Mouse (Mus musculus) liver, embryonic 11.5 days (tissue): Measurements from ENCODE around the gene Col6a3. TPM values are rescaled to one million over a fixed set of nuclear protein-coding genes. Genes with fewer than 3 reads are reported as not detected.
A peak's percentile ranks its signal among the peaks of the same experiment; 100 is the strongest.

Experiments used
- ATAC-seq: fragments of 200-750 bp; cut with Nextera tagmentation; replicated peaks from 2 replicates; pipeline ENCODE4 v1.8.0; 2017; ENCODE audit warnings: moderate number of reproducible peaks, mild to moderate bottlenecking, moderate TSS enrichment, moderate library complexity; ENCODE audit not compliant: low FRiP score
- DNase-seq: peaks from one replicate; pipeline ENCODE4 v3.0.0-alpha.2; 2017; ENCODE audit warnings: low spot score
- H3K27ac ChIP-seq: fragments of 300-500 bp; sonication (generic); 2 replicates; pipeline ENCODE4 v1.5.1; 2014; ENCODE audit warnings: mild to moderate bottlenecking, low read depth, low read length, control low read depth
- H3K27me3 ChIP-seq: fragments of 300-500 bp; sonication (generic); replicated peaks from 2 replicates; pipeline ENCODE4 v1.6.1; 2014; ENCODE audit warnings: low read length, mixed read lengths; ENCODE audit not compliant: control insufficient read depth, insufficient read depth
- H3K36me3 ChIP-seq: fragments of 300-500 bp; sonication (generic); 2 replicates; pipeline ENCODE4 v1.6.1; 2014; ENCODE audit warnings: mild to moderate bottlenecking, low read length, moderate library complexity, mixed read lengths; ENCODE audit not compliant: control insufficient read depth, insufficient read depth
- H3K4me1 ChIP-seq: fragments of 300-500 bp; sonication (generic); replicated peaks from 2 replicates; pipeline ENCODE4 v1.6.1; 2014; ENCODE audit warnings: low read length, mixed read lengths; ENCODE audit not compliant: control insufficient read depth, insufficient read depth
- H3K4me2 ChIP-seq: fragments of 300-500 bp; sonication (generic); 2 replicates; pipeline ENCODE4 v1.6.1; 2014; ENCODE audit warnings: mild to moderate bottlenecking, control low read depth, moderate library complexity
- H3K4me3 ChIP-seq: fragments of 300-500 bp; sonication (generic); 2 replicates; pipeline ENCODE4 v1.5.1; 2014; ENCODE audit warnings: low read depth, low read length, control low read depth
- H3K9ac ChIP-seq: fragments of 300-500 bp; sonication (generic); 2 replicates; pipeline ENCODE4 v1.6.1; 2014; ENCODE audit warnings: low read depth, low read length, control low read depth
- H3K9me3 ChIP-seq: fragments of 300-500 bp; sonication (generic); 2 replicates; pipeline ENCODE4 v1.6.1; 2016; ENCODE audit warnings: low read length, inconsistent platforms, mixed read lengths; ENCODE audit not compliant: control insufficient read depth
- WGBS: fragments of 180-500 bp; shearing (Covaris S2); extraction: QIAGEN DNeasy Blood & Tissue Kit; methylation state at CpG from one replicate; pipeline ENCODE4 v1.1.7; 2014; 5-methylcytosine and 5-hydroxymethylcytosine counted together
- polyA plus RNA-seq: library from polyadenylated mRNA; unstranded; fragments of >200 nt; fragmentation: Nextera tagmentation; extraction: Ambion mirVana; gene quantifications from 2 replicates; pipeline ENCODE4 v1.2.1, GENCODE M21; 2014

Gene Col6a3
- polyA plus RNA-seq = 13.1 and 13.7 TPM in 2 replicates

GRCm38 (mm10) chr1:90843836-90844235 lies at the start of gene Col6a3:
Gene Col6a3, minus strand, starts transcription at chr1:90843971.
- no peak within 1 kb of the TSS for H3K9ac ChIP-seq
- H3K4me1 ChIP-seq = no peaks in the 10 kb centered on the region
- no peak for ATAC-seq
- no peak for DNase-seq
- no peak within 1 kb of the TSS for H3K27ac ChIP-seq
- no peaks in the 10 kb centered on the region for H3K27me3 ChIP-seq
- no peaks in the 10 kb centered on the region for H3K9me3 ChIP-seq
- 54% methylated on average over 4 of the region's 4 CpGs for WGBS
- H3K4me3 ChIP-seq = peak within 1 kb of the TSS; percentile 0; the same call in 1 of the 2 replicates
- peak within 1 kb of the TSS; percentile 27 for H3K4me2 ChIP-seq
- no peaks in the 10 kb centered on the region for H3K36me3 ChIP-seq

- Histone ChIP-seq H3K36me3 (no peaks in the 10 kb centered on the region), H3K9me3 (no peaks in the 10 kb centered on the region), H3K9ac (no peak overlapping the region), H3K27me3 (no peaks in the 10 kb centered on the region), H3K4me2 (no peak overlapping the region), H3K4me1 (no peaks in the 10 kb centered on the region), H3K27ac (no peak overlapping the region), H3K4me3 (no peak overlapping the region)
- DNase-seq = no peak
- 55% methylated on average over 6 of the region's 6 CpGs for WGBS
- no peak for ATAC-seq
These were observed 42.1 kb upstream of the Col6a3 start for GRCm38 (mm10) chr1:90885771-90886460.

GRCm38 (mm10) chr1:90876486-90877270 lies 32.9 kb upstream of the Col6a3 start:
- H3K4me3 ChIP-seq = no peak overlapping the region
- H3K27ac ChIP-seq = no peak overlapping the region
- H3K36me3 ChIP-seq = no peaks in the 10 kb centered on the region
- no peaks in the 10 kb centered on the region for H3K4me1 ChIP-seq
- ATAC-seq (no peak), DNase-seq (no peak)
- H3K9ac ChIP-seq = no peak overlapping the region
- H3K9me3 ChIP-seq = no peaks in the 10 kb centered on the region
- WGBS = 55% methylated on average over 5 of the region's 5 CpGs
- no peaks in the 10 kb centered on the region for H3K27me3 ChIP-seq
- no peak overlapping the region for H3K4me2 ChIP-seq

GRCm38 (mm10) chr1:90875961-90876360 lies 32.2 kb upstream of the Col6a3 start:
- Histone ChIP-seq H3K27me3 (no peaks in the 10 kb centered on the region), H3K4me2 (no peak overlapping the region), H3K4me1 (no peaks in the 10 kb centered on the region), H3K9ac (no peak overlapping the region), H3K36me3 (no peaks in the 10 kb centered on the region), H3K27ac (no peak overlapping the region), H3K9me3 (no peaks in the 10 kb centered on the region), H3K4me3 (no peak overlapping the region)
- no peak for DNase-seq
- 41% methylated on average over 2 of the region's 2 CpGs for WGBS
- no peak for ATAC-seq

- DNase-seq (no peak), ATAC-seq (no peak)
- H3K4me3 ChIP-seq = no peak overlapping the region
- H3K9ac ChIP-seq = no peak overlapping the region
- H3K27ac ChIP-seq = no peak overlapping the region
- H3K36me3 ChIP-seq = no peaks in the 10 kb centered on the region
- no peaks in the 10 kb centered on the region for H3K27me3 ChIP-seq
- no peaks in the 10 kb centered on the region for H3K4me1 ChIP-seq
- 83% methylated on average over 8 of the region's 8 CpGs for WGBS
- no peaks in the 10 kb centered on the region for H3K9me3 ChIP-seq
- no peak overlapping the region for H3K4me2 ChIP-seq
These were observed 31.6 kb upstream of the Col6a3 start for GRCm38 (mm10) chr1:90875371-90875770.

- no peak for ATAC-seq
These were observed 26.8 kb upstream of the Col6a3 start for GRCm38 (mm10) chr1:90870581-90870980.

GRCm38 (mm10) chr1:90866734-90867133 lies 23.0 kb upstream of the Col6a3 start:
- WGBS = 87% methylated on average over 7 of the region's 7 CpGs
- Histone ChIP-seq H3K4me2 (no peak overlapping the region), H3K36me3 (no peaks in the 10 kb centered on the region), H3K9ac (no peak overlapping the region), H3K9me3 (no peaks in the 10 kb centered on the region), H3K27ac (no peak overlapping the region), H3K27me3 (no peaks in the 10 kb centered on the region), H3K4me3 (no peak overlapping the region), H3K4me1 (no peaks in the 10 kb centered on the region)
- no peak for DNase-seq
- no peak for ATAC-seq

More at GRCm38 (mm10) chr1:90870581-90870980, 26.8 kb upstream of the Col6a3 start:
- no peak overlapping the region for H3K27ac ChIP-seq
- no peaks in the 10 kb centered on the region for H3K4me1 ChIP-seq
- no peaks in the 10 kb centered on the region for H3K9me3 ChIP-seq
- no peaks in the 10 kb centered on the region for H3K27me3 ChIP-seq
- H3K4me2 ChIP-seq = no peak overlapping the region
- 85% methylated on average over 2 of the region's 2 CpGs for WGBS
- H3K36me3 ChIP-seq = no peaks in the 10 kb centered on the region
- no peak overlapping the region for H3K9ac ChIP-seq
- DNase-seq = no peak
- no peak overlapping the region for H3K4me3 ChIP-seq

- Histone ChIP-seq H3K36me3 (no peaks in the 10 kb centered on the region), H3K4me2 (no peak overlapping the region), H3K9me3 (no peaks in the 10 kb centered on the region), H3K4me1 (no peaks in the 10 kb centered on the region), H3K9ac (no peak overlapping the region), H3K27ac (no peak overlapping the region), H3K27me3 (no peaks in the 10 kb centered on the region; the same call in 1 of the 2 replicates), H3K4me3 (no peak overlapping the region)
- WGBS = 79% methylated on average over 5 of the region's 5 CpGs
- no peak for ATAC-seq
- DNase-seq = no peak
These were observed 12.1 kb upstream of the Col6a3 start for GRCm38 (mm10) chr1:90855880-90856279.
